In genomic region chr13:81767038-81767659, GRCm38 (mm10) we compare ENCODE assay signal across 9 mouse cellular contexts. TPM values are rescaled to one million over a fixed set of nuclear protein-coding genes. Genes with fewer than 3 reads are reported as not detected.
DNase-seq lines count a peak whose midpoint lies in the region; ATAC-seq and TF ChIP-seq lines count a peak whose summit lies in the region.
"Had no signal": no experiment of that assay in that cellular context is flagged by ENCODE, and none has a peak within 500 bp of the region (broad histone marks: within the 10 kb centered on the region; RNA-seq: fewer than 3 reads in every experiment).

No protein-coding gene starts in this region.

- intact Hi-C loops in heart, postnatal 36 days (cut with DNase I): loop anchor here (10.0 kb wide), 1 partner anchor 902 kb away; no protein-coding TSS in a partner anchor

- WGBS in embryonic facial prominence, embryonic 10.5 days: 84% methylated on average over 7 of the region's 7 CpGs
- 81% methylated on average over 7 of the region's 7 CpGs for WGBS in midbrain, embryonic 14.5 days
- 82% methylated on average over 7 of the region's 7 CpGs for WGBS in spleen, adult 2 months

- no peak overlapping the region for H3K4me2 ChIP-seq in midbrain, embryonic 14.5 days (ENCODE audit: low read length)
- H3K4me2 ChIP-seq: liver, embryonic 15.5 days had no signal

- no peak for TF ChIP-seq POLR2A in spleen, adult 2 months (IDR thresholded peaks at IDR 0.05; ENCODE audit: low read depth, low read length)

- H3K4me3 ChIP-seq in embryonic facial prominence, embryonic 10.5 days: no peak overlapping the region
- H3K4me3 ChIP-seq in midbrain, embryonic 14.5 days (replicated peaks; ENCODE audit: low read depth, low read length): no peak overlapping the region
- H3K4me3 ChIP-seq in spleen, adult 2 months (ENCODE audit: extremely low read depth, insufficient read depth, insufficient read length): no peak overlapping the region
- H3K4me3 ChIP-seq: liver, embryonic 15.5 days had no signal

- no peaks in the 10 kb centered on the region for H3K4me1 ChIP-seq in embryonic facial prominence, embryonic 10.5 days
- no peaks in the 10 kb centered on the region for H3K4me1 ChIP-seq in midbrain, embryonic 14.5 days (ENCODE audit: control insufficient read depth, insufficient read depth, low read length)
- H3K4me1 ChIP-seq in spleen, adult 2 months (ENCODE audit: control insufficient read depth, insufficient read depth, insufficient read length): no peaks in the 10 kb centered on the region
- H3K4me1 ChIP-seq: liver, embryonic 15.5 days had no signal

- no peak overlapping the region for H3K27ac ChIP-seq in embryonic facial prominence, embryonic 10.5 days (replicated peaks)
- H3K27ac ChIP-seq in midbrain, embryonic 14.5 days (replicated peaks; ENCODE audit: low read depth, low read length): no peak overlapping the region
- H3K27ac ChIP-seq in spleen, adult 2 months (ENCODE audit: insufficient read depth, low read length): no peak overlapping the region
- H3K27ac ChIP-seq: liver, embryonic 15.5 days had no signal

- TF ChIP-seq CTCF in spleen, adult 2 months (IDR thresholded peaks at IDR 0.05; ENCODE audit: extremely low read depth, insufficient read depth, insufficient read length, insufficient replicate concordance): peak; percentile 82; the same call in 1 of the 2 replicates

- ATAC-seq in midbrain, embryonic 14.5 days (ENCODE audit: low FRiP score, low TSS enrichment): peak; percentile 51; the same call in 1 of the 2 replicates

- H3K9ac ChIP-seq in midbrain, embryonic 14.5 days (replicated peaks; ENCODE audit: low read length): no peak overlapping the region
- H3K9ac ChIP-seq: liver, embryonic 15.5 days had no signal

- H3K9me3 ChIP-seq in embryonic facial prominence, embryonic 10.5 days: no peaks in the 10 kb centered on the region
- H3K9me3 ChIP-seq in midbrain, embryonic 14.5 days (ENCODE audit: control insufficient read depth, low read length): no peaks in the 10 kb centered on the region
- H3K9me3 ChIP-seq: liver, embryonic 15.5 days had no signal

- DNase-seq in heart, adult 11 months: peak; percentile 84
- DNase-seq in heart, adult 9 months (ENCODE audit: low spot score in 2 of 2): no peak
- peak; percentile 63 to 76 for DNase-seq in adrenal gland, adult 18-20 months (ENCODE audit: low spot score in 2 of 2)
- peak; percentile 56 for DNase-seq in embryonic facial prominence, embryonic 10.5 days (ENCODE audit: low spot score)
- peak; percentile 47 to 76 for DNase-seq in heart, postnatal 36 days
- DNase-seq in layer of hippocampus, postnatal 36 days: peak; percentile 73 to 77
- peak; percentile 85 for DNase-seq in midbrain, embryonic 14.5 days
- peak in 1 of 2 experiments; percentile 53 for DNase-seq in spleen, adult 2 months (ENCODE audit: low read depth in 1 of 2, low spot score in 2 of 2)

- H3K27me3 ChIP-seq in embryonic facial prominence, embryonic 10.5 days (replicated peaks; ENCODE audit: low read depth, poor library complexity, severe bottlenecking): no peaks in the 10 kb centered on the region
- no peaks in the 10 kb centered on the region for H3K27me3 ChIP-seq in midbrain, embryonic 14.5 days (ENCODE audit: control insufficient read depth, insufficient read depth, low read length)
- no peaks in the 10 kb centered on the region for H3K27me3 ChIP-seq in spleen, adult 2 months (ENCODE audit: control insufficient read depth, insufficient read depth, low read length)
- H3K27me3 ChIP-seq: liver, embryonic 15.5 days had no signal

- no peaks in the 10 kb centered on the region for H3K36me3 ChIP-seq in embryonic facial prominence, embryonic 10.5 days (replicated peaks)
- no peaks in the 10 kb centered on the region for H3K36me3 ChIP-seq in midbrain, embryonic 14.5 days (ENCODE audit: control insufficient read depth, insufficient read depth, low read length)
- no peaks in the 10 kb centered on the region for H3K36me3 ChIP-seq in spleen, adult 2 months (ENCODE audit: control insufficient read depth, insufficient read depth, low read length)
- H3K36me3 ChIP-seq: liver, embryonic 15.5 days had no signal

RNA-seq across cellular contexts. Expression of gene Cetn3, which starts 15.7 kb away (rescaled TPM):
- 100 to 1,000 TPM in 1 of 2 experiments, 10 to 100 TPM in 1; 88.6 to 110 TPM for total RNA-seq in adrenal gland, adult 18-20 months (2021)
- polyA plus RNA-seq in embryonic facial prominence, embryonic 10.5 days (2016; fragmentation: Nextera tagmentation; extraction: Ambion mirVana): 206 and 249 TPM in 2 replicates
- total RNA-seq in heart, postnatal 36 days (2021): 10 to 100 TPM; 54.4 to 69.7 TPM
- 100 to 1,000 TPM; 103 to 104 TPM for total RNA-seq in layer of hippocampus, postnatal 36 days (2021)
- 261 and 274 TPM in 2 replicates for polyA plus RNA-seq in midbrain, embryonic 14.5 days (2014; fragmentation: Nextera tagmentation; extraction: Ambion mirVana)
- 1.0 and 1.2 TPM in 2 replicates for polyA plus RNA-seq in spleen, adult 2 months (2012; rRNA removed)

RNA-seq across cellular contexts. Expression of gene Mblac2, which starts 56.0 kb away (rescaled TPM):
- total RNA-seq in adrenal gland, adult 18-20 months (2021): 1 to 10 TPM; 8.2 to 8.3 TPM
- polyA plus RNA-seq in embryonic facial prominence, embryonic 10.5 days (2016; fragmentation: Nextera tagmentation; extraction: Ambion mirVana): 3.6 and 4.3 TPM in 2 replicates
- total RNA-seq in heart, postnatal 36 days (2021): 1 to 10 TPM; 2.8 to 4.9 TPM
- total RNA-seq in layer of hippocampus, postnatal 36 days (2021): 10 to 100 TPM; 20.2 to 23.1 TPM
- polyA plus RNA-seq in midbrain, embryonic 14.5 days (2014; fragmentation: Nextera tagmentation; extraction: Ambion mirVana): 34.1 and 35.1 TPM in 2 replicates
- 2.0 and 2.5 TPM in 2 replicates for polyA plus RNA-seq in spleen, adult 2 months (2012; rRNA removed)

RNA-seq across cellular contexts. Expression of gene Polr3g, which starts 56.3 kb away (rescaled TPM):
- total RNA-seq in adrenal gland, adult 18-20 months (2021): 1 to 10 TPM; 4.5 to 5.8 TPM
- polyA plus RNA-seq in embryonic facial prominence, embryonic 10.5 days (2016; fragmentation: Nextera tagmentation; extraction: Ambion mirVana): 20.1 and 24.7 TPM in 2 replicates
- total RNA-seq in heart, postnatal 36 days (2021): 1 to 10 TPM; 2.7 to 3.7 TPM
- 1 to 10 TPM; 3.7 to 6.5 TPM for total RNA-seq in layer of hippocampus, postnatal 36 days (2021)
- 1.9 and 3.3 TPM in 2 replicates for polyA plus RNA-seq in midbrain, embryonic 14.5 days (2014; fragmentation: Nextera tagmentation; extraction: Ambion mirVana)
- polyA plus RNA-seq in spleen, adult 2 months (2012; rRNA removed): 1.2 and 2.1 TPM in 2 replicates

Comparison
In these comparisons a context has a peak if more than half of its experiments do, and no peak if none do; other contexts are left out.
1. DNase-seq: peak in heart, adult 11 months (single experiment), adrenal gland, adult 18-20 months (2 of 2), embryonic facial prominence, embryonic 10.5 days (single experiment), heart, postnatal 36 days (2 of 2), layer of hippocampus, postnatal 36 days (2 of 2) and midbrain, embryonic 14.5 days (single experiment); none in heart, adult 9 months (0 of 2).